10 mouse cellular contexts compared by ENCODE assay signal in genomic region chr3:88535005-88535404, GRCm38 (mm10). TPM values are rescaled to one million over a fixed set of nuclear protein-coding genes. Genes with fewer than 3 reads are reported as not detected.
DNase-seq lines count a peak whose midpoint lies in the region; ATAC-seq and TF ChIP-seq lines count a peak whose summit lies in the region.
"Had no signal": no experiment of that assay in that cellular context is flagged by ENCODE, and none has a peak within 500 bp of the region (broad histone marks: within the 10 kb centered on the region; RNA-seq: fewer than 3 reads in every experiment).

No protein-coding gene starts in this region.

- no peak for TF ChIP-seq CTCF in intestine, postnatal 0 days (IDR thresholded peaks at IDR 0.05; ENCODE audit: low read depth)

- H3K27me3 ChIP-seq in intestine, embryonic 14.5 days (replicated peaks; ENCODE audit: control insufficient read depth, insufficient read depth, low read length): no peaks in the 10 kb centered on the region
- no peaks in the 10 kb centered on the region for H3K27me3 ChIP-seq in intestine, postnatal 0 days (replicated peaks; ENCODE audit: control insufficient read depth, insufficient read depth, low read length)
- H3K27me3 ChIP-seq in embryonic facial prominence, embryonic 14.5 days (replicated peaks; ENCODE audit: control insufficient read depth, insufficient read depth, low read length): no peaks in the 10 kb centered on the region
- no peaks in the 10 kb centered on the region for H3K27me3 ChIP-seq in hindbrain, embryonic 14.5 days (ENCODE audit: control insufficient read depth, insufficient read depth, low read length)
- H3K27me3 ChIP-seq in midbrain, embryonic 15.5 days (replicated peaks): no peaks in the 10 kb centered on the region

- H3K27ac ChIP-seq in intestine, embryonic 14.5 days (ENCODE audit: low read depth): no peak overlapping the region
- H3K27ac ChIP-seq in intestine, postnatal 0 days (ENCODE audit: low read depth, low read length): no peak overlapping the region; the same call in 1 of the 2 replicates
- H3K27ac ChIP-seq in embryonic facial prominence, embryonic 14.5 days (replicated peaks; ENCODE audit: low read depth, low read length): 0 out of 2 replicates have a peak overlapping the region, but pooled peaks have one; percentile 98
- peak overlapping the region; percentile 56; the same call in 1 of the 2 replicates for H3K27ac ChIP-seq in hindbrain, embryonic 14.5 days
- H3K27ac ChIP-seq in midbrain, embryonic 15.5 days: peak overlapping the region; percentile 99

- peak overlapping the region; percentile 97; the same call in 1 of the 2 replicates for H3K4me3 ChIP-seq in intestine, embryonic 14.5 days (ENCODE audit: low read depth, low read length)
- H3K4me3 ChIP-seq in intestine, postnatal 0 days (ENCODE audit: low read depth, low read length): no peak overlapping the region
- H3K4me3 ChIP-seq in embryonic facial prominence, embryonic 14.5 days (ENCODE audit: low read depth, low read length): peak overlapping the region; percentile 78
- peak overlapping the region; percentile 93 for H3K4me3 ChIP-seq in hindbrain, embryonic 14.5 days (replicated peaks; ENCODE audit: low read length)
- peak overlapping the region; percentile 65 for H3K4me3 ChIP-seq in midbrain, embryonic 15.5 days

- H3K36me3 ChIP-seq in intestine, embryonic 14.5 days (ENCODE audit: control insufficient read depth, insufficient read depth, low read length): peaks cover 47% of the 10 kb centered on the region
- peaks cover 9% of the 10 kb centered on the region; the same call in 1 of the 2 replicates for H3K36me3 ChIP-seq in intestine, postnatal 0 days (ENCODE audit: control insufficient read depth, insufficient read depth)
- peaks cover 48% of the 10 kb centered on the region for H3K36me3 ChIP-seq in embryonic facial prominence, embryonic 14.5 days (ENCODE audit: control insufficient read depth, insufficient read depth, low read length)
- peaks cover 47% of the 10 kb centered on the region for H3K36me3 ChIP-seq in hindbrain, embryonic 14.5 days (replicated peaks; ENCODE audit: control insufficient read depth, insufficient read depth)
- H3K36me3 ChIP-seq in midbrain, embryonic 15.5 days (replicated peaks): peaks cover 23% of the 10 kb centered on the region

- WGBS in intestine, embryonic 14.5 days: 22% methylated on average over 3 of the region's 3 CpGs
- WGBS in intestine, postnatal 0 days: 69% methylated on average over 3 of the region's 3 CpGs
- WGBS in embryonic facial prominence, embryonic 14.5 days: 11% methylated on average over 3 of the region's 3 CpGs
- WGBS in hindbrain, embryonic 14.5 days: 5% methylated on average over 3 of the region's 3 CpGs
- 11% methylated on average over 3 of the region's 3 CpGs for WGBS in midbrain, embryonic 15.5 days

- no peaks in the 10 kb centered on the region for H3K9me3 ChIP-seq in intestine, embryonic 14.5 days (ENCODE audit: control insufficient read depth, low read length)
- no peaks in the 10 kb centered on the region for H3K9me3 ChIP-seq in intestine, postnatal 0 days (ENCODE audit: control insufficient read depth)
- no peaks in the 10 kb centered on the region for H3K9me3 ChIP-seq in embryonic facial prominence, embryonic 14.5 days (ENCODE audit: control insufficient read depth, low read length)
- H3K9me3 ChIP-seq in hindbrain, embryonic 14.5 days (ENCODE audit: control insufficient read depth, low read length): no peaks in the 10 kb centered on the region
- no peaks in the 10 kb centered on the region for H3K9me3 ChIP-seq in midbrain, embryonic 15.5 days

- no peak for DNase-seq in intestine, embryonic 14.5 days (ENCODE audit: low spot score)
- DNase-seq in embryonic facial prominence, embryonic 14.5 days (ENCODE audit: low spot score): no peak
- no peak for DNase-seq in hindbrain, embryonic 14.5 days (ENCODE audit: low spot score)
- no peak for DNase-seq in urinary bladder, postnatal 14 days (ENCODE audit: low spot score)
- no peak for DNase-seq in right cerebral cortex, postnatal 36 days (ENCODE audit: low spot score in 2 of 2)
- no peak for DNase-seq in testis, postnatal 14 days (ENCODE audit: low spot score)
- DNase-seq: cerebellum, adult 2 months; lung, postnatal 14 days had no signal

- peaks cover 54% of the 10 kb centered on the region for H3K4me1 ChIP-seq in intestine, embryonic 14.5 days (replicated peaks; ENCODE audit: control insufficient read depth, insufficient read depth, low read length)
- peaks cover 3% of the 10 kb centered on the region; the same call in 1 of the 2 replicates for H3K4me1 ChIP-seq in intestine, postnatal 0 days (replicated peaks; ENCODE audit: control insufficient read depth, insufficient read depth, low read length)
- peaks cover 49% of the 10 kb centered on the region for H3K4me1 ChIP-seq in embryonic facial prominence, embryonic 14.5 days (ENCODE audit: control insufficient read depth, insufficient read depth, low read length)
- peaks cover 64% of the 10 kb centered on the region for H3K4me1 ChIP-seq in hindbrain, embryonic 14.5 days (replicated peaks; ENCODE audit: control insufficient read depth, insufficient read depth, low read length)
- peaks cover 63% of the 10 kb centered on the region for H3K4me1 ChIP-seq in midbrain, embryonic 15.5 days

- H3K4me2 ChIP-seq in intestine, embryonic 14.5 days (ENCODE audit: low read length): peak overlapping the region; percentile 96
- H3K4me2 ChIP-seq in intestine, postnatal 0 days (replicated peaks; ENCODE audit: low read depth): no peak overlapping the region
- H3K4me2 ChIP-seq in embryonic facial prominence, embryonic 14.5 days (ENCODE audit: low read depth, low read length): peak overlapping the region; percentile 74
- peak overlapping the region; percentile 96 for H3K4me2 ChIP-seq in hindbrain, embryonic 14.5 days (replicated peaks)
- peak overlapping the region; percentile 83 for H3K4me2 ChIP-seq in midbrain, embryonic 15.5 days

- no peak for ATAC-seq in intestine, embryonic 14.5 days (replicated peaks; ENCODE audit: low FRiP score, low TSS enrichment, low read depth)
- ATAC-seq in intestine, postnatal 0 days: no peak
- no peak for ATAC-seq in embryonic facial prominence, embryonic 14.5 days (ENCODE audit: low read depth)
- no peak for ATAC-seq in hindbrain, embryonic 14.5 days (ENCODE audit: low FRiP score)
- ATAC-seq in midbrain, embryonic 15.5 days (replicated peaks): no peak

- peak overlapping the region; percentile 96 for H3K9ac ChIP-seq in intestine, embryonic 14.5 days (ENCODE audit: low read length)
- H3K9ac ChIP-seq in intestine, postnatal 0 days (ENCODE audit: low read depth, low read length): no peak overlapping the region
- peak overlapping the region; percentile 98 for H3K9ac ChIP-seq in embryonic facial prominence, embryonic 14.5 days (ENCODE audit: low read depth, low read length)
- peak overlapping the region; percentile 100 for H3K9ac ChIP-seq in hindbrain, embryonic 14.5 days
- H3K9ac ChIP-seq in midbrain, embryonic 15.5 days: peak overlapping the region; percentile 99

RNA-seq across cellular contexts. Expression of gene Mex3a, which starts 2.8 kb away (rescaled TPM):
- 19.8 and 23.8 TPM in 2 replicates for polyA plus RNA-seq in intestine, embryonic 14.5 days (2014; fragmentation: Nextera tagmentation; extraction: Ambion mirVana)
- polyA plus RNA-seq in intestine, postnatal 0 days (2015; fragmentation: Nextera tagmentation; extraction: Ambion mirVana): 2.8 TPM in 2 replicates
- 21.5 and 24.7 TPM in 2 replicates for polyA plus RNA-seq in embryonic facial prominence, embryonic 14.5 days (2014; fragmentation: Nextera tagmentation; extraction: Ambion mirVana)
- 30.8 and 31.0 TPM in 2 replicates for polyA plus RNA-seq in hindbrain, embryonic 14.5 days (2014; fragmentation: Nextera tagmentation; extraction: Ambion mirVana)
- 37.0 and 37.7 TPM in 2 replicates for polyA plus RNA-seq in midbrain, embryonic 15.5 days (2015; fragmentation: Nextera tagmentation; extraction: Ambion mirVana)

RNA-seq across cellular contexts. Expression of gene Rab25, which starts 13.1 kb away (rescaled TPM):
- 55.6 and 56.9 TPM in 2 replicates for polyA plus RNA-seq in intestine, embryonic 14.5 days (2014; fragmentation: Nextera tagmentation; extraction: Ambion mirVana)
- 79.5 and 89.2 TPM in 2 replicates for polyA plus RNA-seq in intestine, postnatal 0 days (2015; fragmentation: Nextera tagmentation; extraction: Ambion mirVana)
- polyA plus RNA-seq in embryonic facial prominence, embryonic 14.5 days (2014; fragmentation: Nextera tagmentation; extraction: Ambion mirVana): 33.8 and 38.0 TPM in 2 replicates
- polyA plus RNA-seq in hindbrain, embryonic 14.5 days (2014; fragmentation: Nextera tagmentation; extraction: Ambion mirVana): 0.20 TPM in 1 of 2 replicates, not detected in the other
- polyA plus RNA-seq in midbrain, embryonic 15.5 days (2015; fragmentation: Nextera tagmentation; extraction: Ambion mirVana): 0.41 and 1.3 TPM in 2 replicates

RNA-seq across cellular contexts. Expression of gene Lamtor2, which starts 17.9 kb away (rescaled TPM):
- 98.9 and 102 TPM in 2 replicates for polyA plus RNA-seq in intestine, embryonic 14.5 days (2014; fragmentation: Nextera tagmentation; extraction: Ambion mirVana)
- polyA plus RNA-seq in intestine, postnatal 0 days (2015; fragmentation: Nextera tagmentation; extraction: Ambion mirVana): 171 and 183 TPM in 2 replicates
- polyA plus RNA-seq in embryonic facial prominence, embryonic 14.5 days (2014; fragmentation: Nextera tagmentation; extraction: Ambion mirVana): 97.9 and 107 TPM in 2 replicates
- 102 and 107 TPM in 2 replicates for polyA plus RNA-seq in hindbrain, embryonic 14.5 days (2014; fragmentation: Nextera tagmentation; extraction: Ambion mirVana)
- polyA plus RNA-seq in midbrain, embryonic 15.5 days (2015; fragmentation: Nextera tagmentation; extraction: Ambion mirVana): 206 and 232 TPM in 2 replicates

RNA-seq across cellular contexts. Expression of gene Ubqln4, which starts 18.6 kb away (rescaled TPM):
- polyA plus RNA-seq in intestine, embryonic 14.5 days (2014; fragmentation: Nextera tagmentation; extraction: Ambion mirVana): 59.0 and 60.8 TPM in 2 replicates
- 17.3 and 19.2 TPM in 2 replicates for polyA plus RNA-seq in intestine, postnatal 0 days (2015; fragmentation: Nextera tagmentation; extraction: Ambion mirVana)
- polyA plus RNA-seq in embryonic facial prominence, embryonic 14.5 days (2014; fragmentation: Nextera tagmentation; extraction: Ambion mirVana): 46.3 and 50.0 TPM in 2 replicates
- polyA plus RNA-seq in hindbrain, embryonic 14.5 days (2014; fragmentation: Nextera tagmentation; extraction: Ambion mirVana): 42.9 and 53.6 TPM in 2 replicates
- polyA plus RNA-seq in midbrain, embryonic 15.5 days (2015; fragmentation: Nextera tagmentation; extraction: Ambion mirVana): 45.9 and 48.0 TPM in 2 replicates

RNA-seq across cellular contexts. Expression of gene Lmna, which starts 25.2 kb away (rescaled TPM):
- polyA plus RNA-seq in intestine, embryonic 14.5 days (2014; fragmentation: Nextera tagmentation; extraction: Ambion mirVana): 86.0 and 96.0 TPM in 2 replicates
- 92.5 and 96.5 TPM in 2 replicates for polyA plus RNA-seq in intestine, postnatal 0 days (2015; fragmentation: Nextera tagmentation; extraction: Ambion mirVana)
- 426 and 482 TPM in 2 replicates for polyA plus RNA-seq in embryonic facial prominence, embryonic 14.5 days (2014; fragmentation: Nextera tagmentation; extraction: Ambion mirVana)
- 44.3 and 47.3 TPM in 2 replicates for polyA plus RNA-seq in hindbrain, embryonic 14.5 days (2014; fragmentation: Nextera tagmentation; extraction: Ambion mirVana)
- 51.1 and 51.6 TPM in 2 replicates for polyA plus RNA-seq in midbrain, embryonic 15.5 days (2015; fragmentation: Nextera tagmentation; extraction: Ambion mirVana)

Comparison
In these comparisons a context has a peak if more than half of its experiments do, and no peak if none do; other contexts are left out.
1. H3K27ac ChIP-seq: peak in embryonic facial prominence, embryonic 14.5 days (single experiment), hindbrain, embryonic 14.5 days (single experiment) and midbrain, embryonic 15.5 days (single experiment); none in intestine, embryonic 14.5 days (single experiment) and intestine, postnatal 0 days (single experiment).
2. RNA of gene Rab25, which starts 13.1 kb away (polyA plus RNA-seq): 79.5 to 89.2 TPM in intestine, postnatal 0 days, 55.6 to 56.9 TPM in intestine, embryonic 14.5 days and 33.8 to 38.0 TPM in embryonic facial prominence, embryonic 14.5 days; 0.41 to 1.3 TPM in midbrain, embryonic 15.5 days and 0.20 TPM in hindbrain, embryonic 14.5 days; every median in the first group is over 10 times any median in the second.